Mouse (Mus musculus) heart, adult 11 months (tissue): Measurements from ENCODE around the gene Phpt1.

Source experiments
- DNase-seq: peaks from one replicate; pipeline ENCODE4 v3.0.0; 2022

Gene Phpt1

GRCm38 (mm10) chr2:25574579-25575431 is at the start of gene Phpt1, which contains the start of gene Mamdc4:
Phpt1 (minus strand) TSS chr2:25575224.
Mamdc4 (minus strand) TSS chr2:25574845.
- DNase-seq = peak; percentile 100

GRCm38 (mm10) chr2:25621229-25622200 is 46.5 kb upstream of the Phpt1 start, which contains the start of gene Tmem141:
Tmem141 (minus strand) TSS chr2:25622005.
- DNase-seq = peak; percentile 99

- peak; percentile 91 for DNase-seq
These were observed 45.8 kb upstream of the Phpt1 start for GRCm38 (mm10) chr2:25620852-25621228.

GRCm38 (mm10) chr2:25620386-25620785 is 45.4 kb upstream of the Phpt1 start:
- no peak for DNase-seq

- no peak for DNase-seq
These were observed 42.6 kb upstream of the Phpt1 start, which contains the start of gene Ccdc183 for GRCm38 (mm10) chr2:25617578-25617977. Ccdc183 (minus strand) TSS chr2:25617678.

- DNase-seq = no peak
These were observed 41.4 kb upstream of the Phpt1 start for GRCm38 (mm10) chr2:25616398-25616797.

GRCm38 (mm10) chr2:25608671-25609070 is 33.6 kb upstream of the Phpt1 start:
- no peak for DNase-seq

GRCm38 (mm10) chr2:25607761-25608622 is 33.0 kb upstream of the Phpt1 start, which contains the start of gene Rabl6:
Rabl6 (minus strand) TSS chr2:25608521.
- peak; percentile 99 for DNase-seq

- DNase-seq = no peak
These were observed 27.5 kb upstream of the Phpt1 start for GRCm38 (mm10) chr2:25602526-25602925.

- no peak for DNase-seq
These were observed 25.0 kb upstream of the Phpt1 start for GRCm38 (mm10) chr2:25600037-25600436.

- DNase-seq = no peak
These were observed 23.7 kb upstream of the Phpt1 start for GRCm38 (mm10) chr2:25598749-25599148.

- no peak for DNase-seq
These were observed 21.9 kb upstream of the Phpt1 start for GRCm38 (mm10) chr2:25596765-25597510.

- DNase-seq = peak; percentile 84
These were observed 16.8 kb upstream of the Phpt1 start for GRCm38 (mm10) chr2:25591863-25592262.

- no peak for DNase-seq
These were observed 13.3 kb upstream of the Phpt1 start for GRCm38 (mm10) chr2:25588227-25588907.

- DNase-seq = peak; percentile 89
These were observed 12.3 kb upstream of the Phpt1 start for GRCm38 (mm10) chr2:25587290-25587689.

- DNase-seq = no peak
These were observed 10.6 kb upstream of the Phpt1 start for GRCm38 (mm10) chr2:25585601-25586000.

GRCm38 (mm10) chr2:25584856-25585255 is 9.8 kb upstream of the Phpt1 start:
- no peak for DNase-seq

- DNase-seq = no peak
These were observed 9.1 kb upstream of the Phpt1 start for GRCm38 (mm10) chr2:25584152-25584551.

GRCm38 (mm10) chr2:25583571-25583970 is 8.5 kb upstream of the Phpt1 start:
- DNase-seq = no peak

- DNase-seq = peak; percentile 95
These were observed 8.1 kb upstream of the Phpt1 start for GRCm38 (mm10) chr2:25583120-25583481.
